Mouse (Mus musculus) heart, postnatal 0 days (tissue): ENCODE results near the gene Phgr1. TPM values are rescaled to one million over a fixed set of nuclear protein-coding genes. Genes with fewer than 3 reads are reported as not detected.
A peak's percentile ranks its signal among the peaks of the same experiment; 100 is the strongest.

Experiments used
- ATAC-seq: fragments of 200-750 bp; cut with Nextera tagmentation; 2 replicates; pipeline ENCODE4 v1.8.0; 2017; ENCODE audit warnings: low read depth, moderate number of reproducible peaks, moderate library complexity; ENCODE audit not compliant: insufficient read depth
- DNase-seq: peaks from one replicate; pipeline ENCODE4 v3.0.0-alpha.2; 2016; ENCODE audit warnings: low spot score
- H3K27ac ChIP-seq: fragments of 300-500 bp; sonication (generic); 2 replicates; pipeline ENCODE4 v1.5.1; 2014; ENCODE audit warnings: low read depth, mild to moderate bottlenecking
- H3K27me3 ChIP-seq: fragments of 300-500 bp; sonication (generic); 2 replicates; pipeline ENCODE4 v1.6.1; 2014; ENCODE audit warnings: low read length, mixed read lengths; ENCODE audit not compliant: control insufficient read depth, insufficient read depth
- H3K36me3 ChIP-seq: fragments of 300-500 bp; sonication (generic); replicated peaks from 2 replicates; pipeline ENCODE4 v1.6.1; 2014; ENCODE audit warnings: low read length, mixed read lengths; ENCODE audit not compliant: control insufficient read depth, insufficient read depth
- H3K4me1 ChIP-seq: fragments of 300-500 bp; sonication (generic); 2 replicates; pipeline ENCODE4 v1.6.1; 2014; ENCODE audit warnings: antibody characterized with exemption; ENCODE audit not compliant: control insufficient read depth, insufficient read depth
- H3K4me2 ChIP-seq: fragments of 300-500 bp; sonication (generic); 2 replicates; pipeline ENCODE4 v1.6.1; 2014; ENCODE audit warnings: low read depth, mild to moderate bottlenecking, low read length, moderate library complexity
- H3K4me3 ChIP-seq: fragments of 300-500 bp; sonication (generic); 2 replicates; pipeline ENCODE4 v1.5.1; 2014; ENCODE audit warnings: low read depth, low read length
- H3K9ac ChIP-seq: fragments of 300-500 bp; sonication (generic); replicated peaks from 2 replicates; pipeline ENCODE4 v1.6.1; 2014; ENCODE audit warnings: low read depth, low read length, mixed read lengths
- H3K9me3 ChIP-seq: fragments of 300-500 bp; sonication (generic); replicated peaks from 2 replicates; pipeline ENCODE4 v1.6.1; 2016; ENCODE audit warnings: low read length; ENCODE audit not compliant: control insufficient read depth
- CTCF ChIP-seq: IDR thresholded peaks from 2 replicates; pipeline ENCODE4 v1.5.1; 2016; ENCODE audit warnings: antibody characterized with exemption, control low read depth, low read depth
- EP300 ChIP-seq: IDR thresholded peaks from 2 replicates; pipeline ENCODE4 v1.6.1; 2016; ENCODE audit warnings: antibody characterized with exemption, low read depth
- WGBS: fragments of 180-500 bp; shearing (Covaris S2); extraction: QIAGEN DNeasy Blood & Tissue Kit; methylation state at CpG from one replicate; pipeline ENCODE4 v1.1.7; 2014; 5-methylcytosine and 5-hydroxymethylcytosine counted together
- polyA plus RNA-seq: library from polyadenylated mRNA; unstranded; fragments of >200 nt; fragmentation: Nextera tagmentation; extraction: Ambion mirVana; gene quantifications from 2 replicates; pipeline ENCODE4 v1.2.1, GENCODE M21; 2015
- total RNA-seq: library from RNA; depleted of rRNA; stranded (reverse); fragments of >200 nt; gene quantifications from 2 replicates; pipeline ENCODE4 v1.2.3, GENCODE M21; 2014; ENCODE audit warnings: low replicate concordance; rRNA removed

The Phgr1 gene
- total RNA-seq (not detected in 2 replicates), polyA plus RNA-seq (not detected in 2 replicates)

DNA sequence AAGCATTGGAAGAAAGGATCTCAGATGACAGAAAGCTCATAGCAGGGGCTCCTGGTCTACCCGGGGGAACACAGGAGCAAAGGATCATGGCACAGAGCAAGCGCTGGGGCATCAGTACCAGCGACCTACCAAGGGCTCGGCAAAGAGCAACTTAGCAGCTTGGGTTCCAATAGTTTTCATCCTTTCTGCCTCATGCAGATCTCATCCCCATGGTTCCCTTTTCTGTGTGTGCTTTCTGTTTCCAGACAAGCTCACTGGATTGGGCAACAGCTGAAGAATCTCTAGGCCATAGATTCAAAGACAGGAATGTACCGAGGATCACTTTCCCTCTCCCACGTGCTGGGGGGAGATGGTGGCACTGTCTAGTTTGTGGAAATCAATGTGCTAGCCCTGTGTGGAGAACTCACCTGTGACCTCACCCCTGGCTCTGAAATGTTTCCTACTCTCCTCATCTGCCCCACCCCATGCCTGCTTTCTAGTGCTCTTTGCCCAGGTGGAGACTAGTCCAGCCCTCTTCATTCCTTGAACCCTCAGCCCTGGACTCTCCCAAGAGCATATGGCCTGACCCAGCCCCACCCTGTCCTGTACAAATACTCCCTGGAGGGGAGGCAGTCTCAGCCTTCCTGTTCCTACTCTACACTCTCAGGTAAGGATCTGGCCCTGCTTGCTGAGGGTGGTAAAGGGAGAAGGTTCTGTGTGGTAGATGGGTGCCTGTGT is at the start of gene Phgr1:
Gene Phgr1 (plus strand): TSS at position 612 of the 717 bp plus-strand sequence.
- no peaks in the 10 kb centered on the region for H3K27me3 ChIP-seq
- no peak for ATAC-seq
- H3K4me3 ChIP-seq = no peak within 1 kb of the TSS
- 65% methylated on average over 6 of the region's 6 CpGs for WGBS
- H3K4me1 ChIP-seq = no peaks in the 10 kb centered on the region
- no peak within 1 kb of the TSS for H3K27ac ChIP-seq
- no peak for TF ChIP-seq EP300
- TF ChIP-seq CTCF = no peak
- no peak for DNase-seq
- no peak within 1 kb of the TSS for H3K4me2 ChIP-seq
- no peak within 1 kb of the TSS for H3K9ac ChIP-seq
- H3K9me3 ChIP-seq = 0 out of 2 replicates have a peak, but pooled peaks cover 3% of the 10 kb centered on the region
- no peaks in the 10 kb centered on the region for H3K36me3 ChIP-seq

DNA sequence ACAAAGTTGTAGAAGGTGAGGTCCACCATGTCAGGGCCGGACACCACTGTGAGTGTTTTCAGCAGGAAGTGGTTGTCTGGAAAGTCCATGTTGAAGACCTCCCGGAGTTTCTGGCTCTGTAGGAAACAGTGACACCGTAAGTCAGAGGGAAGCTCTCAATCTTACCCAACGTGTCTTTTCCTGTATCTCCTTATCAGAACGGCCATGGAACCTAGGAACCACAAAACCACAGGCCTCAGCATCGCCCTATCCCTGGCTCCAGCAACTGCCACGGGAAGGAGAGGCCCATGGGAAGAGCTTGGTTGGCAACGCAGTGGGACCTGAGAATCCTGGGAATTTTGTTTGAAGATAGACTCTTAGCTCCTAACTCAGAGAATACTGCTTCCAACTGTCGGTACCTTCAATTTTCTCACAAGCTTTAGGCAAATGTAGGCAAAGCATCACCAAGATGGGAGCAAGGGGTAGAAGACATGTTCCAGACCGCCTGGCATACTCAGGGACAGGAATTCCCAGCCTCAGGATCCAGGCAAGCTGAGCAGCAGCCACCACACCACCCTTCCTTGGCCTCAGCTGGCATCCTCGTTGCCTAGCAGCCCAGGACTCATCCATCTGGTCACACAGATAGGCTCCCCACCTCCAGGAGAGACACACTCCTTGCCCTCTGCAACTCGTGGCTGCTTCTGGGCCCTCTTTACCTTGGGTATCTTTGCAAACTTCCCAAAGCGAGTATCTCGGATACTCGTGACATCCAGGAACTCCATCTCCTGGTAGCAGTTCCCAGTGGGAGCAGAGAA is 48.7 kb upstream of the Phgr1 start:
- TF ChIP-seq CTCF = no peak
- no peak for TF ChIP-seq EP300
- 73% methylated on average over 15 of the region's 15 CpGs for WGBS
- Histone ChIP-seq H3K4me1 (peaks cover 13% of the 10 kb centered on the region; the same call in 1 of the 2 replicates), H3K27me3 (no peaks in the 10 kb centered on the region), H3K27ac (no peak overlapping the region), H3K4me2 (no peak overlapping the region), H3K36me3 (no peaks in the 10 kb centered on the region), H3K9me3 (no peaks in the 10 kb centered on the region), H3K9ac (no peak overlapping the region), H3K4me3 (no peak overlapping the region)
- no peak for ATAC-seq
- no peak for DNase-seq

DNA sequence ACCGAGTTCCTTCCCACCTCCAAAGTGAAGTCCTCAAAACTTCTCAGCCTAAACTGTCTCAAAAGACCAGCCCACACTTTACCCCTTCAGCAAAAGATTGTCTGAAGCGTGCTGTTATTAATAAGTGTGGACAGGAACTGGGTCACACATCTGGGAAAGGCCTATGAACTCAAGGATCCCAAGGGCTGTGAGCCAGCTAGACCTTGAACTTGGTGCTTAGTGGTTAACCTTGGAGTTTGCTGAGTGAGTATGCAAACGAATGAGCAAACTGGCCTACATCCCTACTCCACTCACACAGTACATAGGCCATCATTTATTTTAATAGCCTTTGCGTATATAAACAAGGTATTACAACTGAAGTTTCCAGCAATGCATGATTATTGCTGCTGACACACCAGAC is 47.1 kb upstream of the Phgr1 start:
- H3K4me3 ChIP-seq = no peak overlapping the region
- H3K27ac ChIP-seq = no peak overlapping the region
- H3K4me1 ChIP-seq = peaks cover 23% of the 10 kb centered on the region
- no peaks in the 10 kb centered on the region for H3K9me3 ChIP-seq
- ATAC-seq (no peak), DNase-seq (no peak)
- no peak for TF ChIP-seq CTCF
- no peak for TF ChIP-seq EP300
- WGBS = 80% methylated on average over 4 of the region's 4 CpGs
- H3K9ac ChIP-seq = no peak overlapping the region
- no peaks in the 10 kb centered on the region for H3K27me3 ChIP-seq
- H3K4me2 ChIP-seq = no peak overlapping the region
- no peaks in the 10 kb centered on the region for H3K36me3 ChIP-seq

DNA sequence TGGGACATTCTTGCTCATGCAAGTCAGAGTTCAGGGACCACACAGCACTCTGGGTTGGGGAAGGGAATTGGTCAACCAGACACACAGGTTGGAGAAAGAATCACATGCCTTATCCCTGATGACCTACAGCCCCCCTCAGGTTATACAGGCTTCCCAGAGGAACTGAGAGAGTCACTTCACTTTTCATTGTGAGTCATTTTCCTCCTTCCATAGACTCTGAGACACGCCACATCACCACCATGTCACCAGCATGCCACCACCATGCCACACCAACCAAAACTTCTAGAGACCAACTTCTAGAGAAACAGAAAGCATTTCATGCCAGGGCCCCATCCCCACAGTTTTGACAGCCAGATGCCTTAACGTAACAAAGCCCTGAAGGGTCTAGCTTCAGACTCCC is 45.7 kb upstream of the Phgr1 start:
- Histone ChIP-seq H3K27me3 (no peaks in the 10 kb centered on the region), H3K9me3 (no peaks in the 10 kb centered on the region), H3K27ac (no peak overlapping the region), H3K36me3 (no peaks in the 10 kb centered on the region), H3K4me1 (peaks cover 23% of the 10 kb centered on the region), H3K4me3 (no peak overlapping the region), H3K4me2 (no peak overlapping the region), H3K9ac (no peak overlapping the region)
- DNase-seq (no peak), ATAC-seq (no peak)
- WGBS = 91% methylated on average over 2 of the region's 2 CpGs
- TF ChIP-seq CTCF (no peak), EP300 (no peak)

DNA sequence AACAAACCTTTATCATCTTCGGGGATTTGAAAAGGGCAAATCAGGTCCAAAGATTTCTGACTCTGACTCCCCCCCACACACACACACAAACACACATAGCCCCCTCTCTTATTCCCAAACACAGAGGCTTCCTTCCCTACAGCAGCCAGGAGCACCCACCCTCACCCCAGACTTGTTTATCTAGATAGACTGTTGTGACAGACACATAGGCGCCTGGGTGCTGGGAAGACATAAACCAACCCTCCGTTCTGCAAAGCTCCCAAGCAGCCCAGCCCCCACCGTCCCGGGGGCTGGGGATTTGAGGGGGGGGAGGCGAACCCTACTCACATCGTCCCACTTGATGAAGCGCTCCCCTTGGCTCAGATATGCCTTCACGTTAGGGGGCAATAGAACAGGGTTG is 44.7 kb upstream of the Phgr1 start:
- peak overlapping the region; percentile 36; the same call in 1 of the 2 replicates for H3K4me2 ChIP-seq
- peaks cover 23% of the 10 kb centered on the region for H3K4me1 ChIP-seq
- no peak for ATAC-seq
- H3K27ac ChIP-seq = no peak overlapping the region
- peak overlapping the region; percentile 2; the same call in 1 of the 2 replicates for H3K4me3 ChIP-seq
- no peaks in the 10 kb centered on the region for H3K9me3 ChIP-seq
- H3K27me3 ChIP-seq = no peaks in the 10 kb centered on the region
- TF ChIP-seq CTCF = no peak
- TF ChIP-seq EP300 = no peak
- no peak overlapping the region for H3K9ac ChIP-seq
- 40% methylated on average over 9 of the region's 9 CpGs for WGBS
- no peak for DNase-seq
- no peaks in the 10 kb centered on the region for H3K36me3 ChIP-seq
